Comparison of ENCODE assay signal across 24 mouse cellular contexts in genomic region chr13:29357483-29357882, GRCm38 (mm10).
DNase-seq lines count a peak whose midpoint lies in the region; ATAC-seq lines count a peak whose summit lies in the region.
"Had no signal": no experiment of that assay in that cellular context is flagged by ENCODE, and none has a peak within 500 bp of the region (broad histone marks: within the 10 kb centered on the region; RNA-seq: fewer than 3 reads in every experiment).

No protein-coding gene starts in this region.

- H3K4me2 ChIP-seq in forebrain, embryonic 15.5 days (replicated peaks) = no peak overlapping the region
- no peak overlapping the region for H3K4me2 ChIP-seq in forebrain, embryonic 14.5 days (ENCODE audit: low read length)
- no peak overlapping the region for H3K4me2 ChIP-seq in midbrain, embryonic 11.5 days
- H3K4me2 ChIP-seq: heart, embryonic 11.5 days; hindbrain, embryonic 14.5 days had no signal

- no peak overlapping the region for H3K4me3 ChIP-seq in forebrain, embryonic 15.5 days
- no peak overlapping the region for H3K4me3 ChIP-seq in forebrain, embryonic 14.5 days (ENCODE audit: low read depth, low read length)
- H3K4me3 ChIP-seq in midbrain, embryonic 10.5 days = no peak overlapping the region
- no peak overlapping the region for H3K4me3 ChIP-seq in midbrain, embryonic 11.5 days (ENCODE audit: low read depth, low read length)
- H3K4me3 ChIP-seq: gastrocnemius, adult 2 months had no signal

- peak overlapping the region; percentile 44 for H3K27ac ChIP-seq in forebrain, embryonic 15.5 days (replicated peaks)
- H3K27ac ChIP-seq in forebrain, embryonic 14.5 days (ENCODE audit: low read depth, low read length) = no peak overlapping the region
- H3K27ac ChIP-seq in midbrain, embryonic 10.5 days (replicated peaks) = peak overlapping the region; percentile 72; the same call in 1 of the 2 replicates
- H3K27ac ChIP-seq in midbrain, embryonic 11.5 days (ENCODE audit: low read depth, low read length) = no peak overlapping the region
- H3K27ac ChIP-seq: gastrocnemius, adult 2 months; hindbrain, embryonic 14.5 days; hindbrain, postnatal 0 days had no signal

- 67% methylated on average over 5 of the region's 5 CpGs for WGBS in forebrain, embryonic 15.5 days
- WGBS in forebrain, embryonic 14.5 days = 79% methylated on average over 5 of the region's 5 CpGs
- WGBS in midbrain, embryonic 10.5 days = 91% methylated on average over 5 of the region's 5 CpGs
- WGBS in midbrain, embryonic 11.5 days = 86% methylated on average over 5 of the region's 5 CpGs

- no peak for DNase-seq in forebrain, embryonic 14.5 days (ENCODE audit: low spot score)
- DNase-seq in frontal cortex, postnatal 10 days (ENCODE audit: low spot score in 2 of 2) = no peak
- no peak for DNase-seq in midbrain, embryonic 10.5 days (ENCODE audit: low spot score)
- no peak for DNase-seq in midbrain, embryonic 11.5 days (ENCODE audit: low spot score, missing footprints)
- DNase-seq: adrenal gland, postnatal 10 days; adrenal gland, postnatal 36 days; B cell, adult 2 months; cerebellum, adult 18-20 months; cerebellum, adult 9-10 months; cerebellum, postnatal 14 days; gastrocnemius, adult 2 months; gastrocnemius, postnatal 14 days; heart, adult 11 months; kidney, adult 18-20 months had no signal

- H3K27me3 ChIP-seq in forebrain, embryonic 15.5 days = no peaks in the 10 kb centered on the region
- H3K27me3 ChIP-seq in forebrain, embryonic 14.5 days (replicated peaks; ENCODE audit: control insufficient read depth, insufficient read depth, low read length) = no peaks in the 10 kb centered on the region
- no peaks in the 10 kb centered on the region for H3K27me3 ChIP-seq in midbrain, embryonic 10.5 days (ENCODE audit: low read depth, poor library complexity, severe bottlenecking)
- no peaks in the 10 kb centered on the region for H3K27me3 ChIP-seq in midbrain, embryonic 11.5 days (ENCODE audit: control insufficient read depth, insufficient read depth, low read length)
- H3K27me3 ChIP-seq: CH12.LX, Patski had no signal

- H3K4me1 ChIP-seq in forebrain, embryonic 15.5 days = peaks cover 31% of the 10 kb centered on the region
- H3K4me1 ChIP-seq in forebrain, embryonic 14.5 days (ENCODE audit: control insufficient read depth, insufficient read depth, low read length) = peaks cover 21% of the 10 kb centered on the region
- peaks cover 26% of the 10 kb centered on the region for H3K4me1 ChIP-seq in midbrain, embryonic 10.5 days
- H3K4me1 ChIP-seq in midbrain, embryonic 11.5 days (ENCODE audit: control insufficient read depth, insufficient read depth, low read length) = peaks cover 10% of the 10 kb centered on the region

- no peaks in the 10 kb centered on the region for H3K9me3 ChIP-seq in forebrain, embryonic 15.5 days
- H3K9me3 ChIP-seq in forebrain, embryonic 14.5 days (replicated peaks; ENCODE audit: control insufficient read depth, low read length) = no peaks in the 10 kb centered on the region
- H3K9me3 ChIP-seq in midbrain, embryonic 10.5 days (replicated peaks) = no peaks in the 10 kb centered on the region; the same call in 1 of the 2 replicates
- no peaks in the 10 kb centered on the region for H3K9me3 ChIP-seq in midbrain, embryonic 11.5 days (ENCODE audit: control insufficient read depth, low read length)
- H3K9me3 ChIP-seq: G1E had no signal

- no peak for ATAC-seq in forebrain, embryonic 15.5 days (replicated peaks)
- no peak; the same call in 1 of the 2 replicates for ATAC-seq in forebrain, embryonic 14.5 days
- ATAC-seq in frontal cortex, adult (ENCODE audit: low TSS enrichment) = peak; percentile 55; the same call in 1 of the 2 replicates
- no peak for ATAC-seq in midbrain, embryonic 11.5 days (ENCODE audit: low FRiP score)
- ATAC-seq: hindbrain, postnatal 0 days; inflammation-experienced regulatory T-cells, adult 6 months; intestine, embryonic 16.5 days; Patski had no signal

- H3K36me3 ChIP-seq in forebrain, embryonic 15.5 days = no peaks in the 10 kb centered on the region
- H3K36me3 ChIP-seq in forebrain, embryonic 14.5 days (ENCODE audit: control insufficient read depth, insufficient read depth, low read length) = no peaks in the 10 kb centered on the region
- no peaks in the 10 kb centered on the region for H3K36me3 ChIP-seq in midbrain, embryonic 10.5 days
- H3K36me3 ChIP-seq in midbrain, embryonic 11.5 days (ENCODE audit: control insufficient read depth, insufficient read depth, low read length) = no peaks in the 10 kb centered on the region

- no peak overlapping the region for H3K9ac ChIP-seq in forebrain, embryonic 15.5 days (replicated peaks)
- H3K9ac ChIP-seq in forebrain, embryonic 14.5 days (ENCODE audit: low read length) = no peak overlapping the region
- no peak overlapping the region for H3K9ac ChIP-seq in midbrain, embryonic 11.5 days (ENCODE audit: low read length)
- H3K9ac ChIP-seq: hindbrain, embryonic 14.5 days had no signal

Comparison
In these comparisons a context has a peak if more than half of its experiments do, and no peak if none do; other contexts are left out.
1. H3K27ac ChIP-seq: peak in forebrain, embryonic 15.5 days (single experiment) and midbrain, embryonic 10.5 days (single experiment); none in forebrain, embryonic 14.5 days (single experiment) and midbrain, embryonic 11.5 days (single experiment).